Mouse (Mus musculus) testis, adult 2 months (tissue): Measurements from ENCODE around the gene Card6. TPM values are rescaled to one million over a fixed set of nuclear protein-coding genes. Genes with fewer than 3 reads are reported as not detected.

Experiments used
- H3K27ac ChIP-seq: fragments of 200-500 bp; 2 replicates; pipeline ENCODE4 v1.5.1; 2012; ENCODE audit warnings: low read depth, low read length; ENCODE audit not compliant: control insufficient read depth, insufficient read depth
- H3K27me3 ChIP-seq: fragments of 200-500 bp; 2 replicates; pipeline ENCODE4 v1.6.1; 2012; ENCODE audit warnings: mild to moderate bottlenecking, low read length, moderate library complexity; ENCODE audit not compliant: control insufficient read depth, insufficient read depth
- H3K36me3 ChIP-seq: fragments of 200-500 bp; 2 replicates; pipeline ENCODE4 v1.6.1; 2012; ENCODE audit warnings: mild to moderate bottlenecking, low read length; ENCODE audit not compliant: control insufficient read depth, insufficient read depth
- H3K4me1 ChIP-seq: fragments of 200-500 bp; 2 replicates; pipeline ENCODE4 v1.6.1; 2012; ENCODE audit warnings: low read length; ENCODE audit not compliant: control insufficient read depth, insufficient read depth
- H3K4me3 ChIP-seq: fragments of 200-500 bp; 2 replicates; pipeline ENCODE4 v1.5.1; 2012; ENCODE audit warnings: low read depth, mild to moderate bottlenecking, low read length, moderate library complexity, mixed read lengths; ENCODE audit not compliant: control insufficient read depth
- CTCF ChIP-seq: fragments of 200-500 bp; IDR thresholded peaks from 2 replicates; pipeline ENCODE4 v1.5.1; 2012; ENCODE audit warnings: low read depth, mild to moderate bottlenecking, inconsistent platforms, low read length, moderate library complexity; ENCODE audit not compliant: control insufficient read depth, insufficient read depth, insufficient replicate concordance
- POLR2A ChIP-seq: fragments of 200-500 bp; IDR thresholded peaks from 2 replicates; pipeline ENCODE4 v1.6.1; 2012; ENCODE audit warnings: low read depth, mild to moderate bottlenecking, inconsistent platforms, low read length, moderate library complexity; ENCODE audit not compliant: control insufficient read depth
- polyA plus RNA-seq: library from polyadenylated mRNA; depleted of rRNA; stranded (reverse); fragments of >200 nt; gene quantifications from 2 replicates; pipeline ENCODE4 v1.2.3, GENCODE M21; 2012; rRNA removed

Gene Card6
- polyA plus RNA-seq, 1 experiment: 4.8 TPM

DNA sequence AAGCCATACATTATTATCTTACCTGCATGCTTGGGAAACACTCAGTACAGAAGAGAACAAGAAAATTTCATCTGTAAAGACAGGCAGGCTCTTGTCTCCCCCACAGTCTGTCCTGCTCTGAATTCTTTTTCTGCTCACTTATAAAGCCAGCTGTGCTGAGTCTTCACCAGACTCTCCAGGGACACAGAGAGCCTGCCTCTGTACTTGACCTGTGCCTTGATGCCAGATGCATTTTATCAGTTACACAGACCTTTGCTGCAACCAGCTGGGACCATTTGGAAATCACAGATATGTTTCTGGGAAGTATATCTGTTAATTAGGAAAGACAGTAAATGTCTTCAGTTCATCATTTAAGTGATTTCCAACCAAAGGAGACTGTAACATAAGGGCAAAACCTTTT lies 44.7 kb downstream of the Card6 start, which contains the start of gene C7:
C7 (minus strand) TSS at position 106 of the 400 bp plus-strand sequence.
- no peak for TF ChIP-seq POLR2A
- no peak for TF ChIP-seq CTCF

More for the DNA sequence above, 44.7 kb downstream of the Card6 start, which contains the start of gene C7:
- no peaks in the 10 kb centered on the region for H3K36me3 ChIP-seq
- no peak within 1 kb of the TSS for H3K4me3 ChIP-seq
- H3K27ac ChIP-seq: no peak within 1 kb of the TSS
- no peaks in the 10 kb centered on the region for H3K4me1 ChIP-seq
- H3K27me3 ChIP-seq: no peaks in the 10 kb centered on the region

Other genes starting within 250 kb of the Card6 start
- 292 and 312 TPM in 2 replicates for gene Mroh2b, start 209.8 kb downstream of the Card6 start, polyA plus RNA-seq
- gene C7, start 44.8 kb downstream of the Card6 start, polyA plus RNA-seq: 13.4 and 18.0 TPM in 2 replicates
- 559 and 603 TPM in 2 replicates for gene Rpl37, start 8.1 kb upstream of the Card6 start, polyA plus RNA-seq
- 5.6 and 6.3 TPM in 2 replicates for gene Prkaa1, start 35.3 kb upstream of the Card6 start, polyA plus RNA-seq
- gene Ttc33, start 77.0 kb upstream of the Card6 start, polyA plus RNA-seq: 4.4 and 4.7 TPM in 2 replicates
- 0.17 and 0.47 TPM in 2 replicates for gene Ptger4, start 135.6 kb upstream of the Card6 start, polyA plus RNA-seq